Mouse (Mus musculus): Measurements from ENCODE around the gene Emx1.
"Not testable (repeated sequence)": the region's sequence is repeated elsewhere in the genome, so short reads cannot be mapped to it uniquely, and the experiment has no call there.

The Emx1 gene

DNA sequence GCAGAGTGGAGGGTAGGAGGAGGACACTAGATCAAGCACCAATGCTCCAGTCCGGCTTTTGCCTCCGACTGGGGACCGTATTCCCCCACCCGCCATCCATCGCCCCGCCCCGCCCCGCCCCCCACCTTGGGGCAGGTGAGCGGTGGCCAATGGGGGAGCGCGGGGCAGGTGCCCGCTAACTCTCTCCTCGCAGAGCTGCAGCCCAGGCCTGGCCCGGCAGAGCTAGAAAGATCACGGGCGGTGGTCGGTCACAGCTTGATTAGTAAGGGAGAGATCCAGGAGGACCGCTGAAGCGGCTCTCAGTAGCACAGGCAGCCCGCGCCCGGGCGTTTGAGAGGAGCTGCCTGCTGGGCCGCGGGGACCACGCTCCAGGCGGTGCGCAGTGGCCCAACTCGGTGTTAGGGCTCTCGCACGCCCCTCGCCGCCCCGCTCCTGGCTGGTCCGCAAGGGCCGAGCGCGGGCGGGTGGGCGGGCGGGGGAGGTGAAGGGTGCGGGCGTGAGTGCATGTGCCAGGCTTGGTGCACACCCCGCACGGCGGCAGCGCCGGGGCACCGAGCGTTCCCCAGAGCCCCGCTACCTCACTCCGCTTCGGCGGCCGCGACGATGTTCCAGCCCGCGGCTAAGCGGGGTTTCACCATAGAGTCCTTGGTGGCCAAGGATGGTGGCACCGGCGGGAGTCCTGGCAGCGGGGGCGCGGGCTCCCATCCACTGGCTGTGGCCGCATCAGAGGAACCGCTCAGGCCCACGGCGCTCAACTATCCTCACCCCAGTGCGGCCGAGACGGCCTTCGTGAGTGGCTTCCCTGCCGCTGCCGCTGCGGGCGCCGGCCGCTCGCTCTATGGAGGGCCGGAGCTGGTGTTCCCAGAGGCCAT, at the start of gene Emx1:
Gene Emx1 (plus strand): TSS at position 99 of the 872 bp plus-strand sequence.
- in situ Hi-C loops (cut with MseI, MboI), result no loop called here

DNA sequence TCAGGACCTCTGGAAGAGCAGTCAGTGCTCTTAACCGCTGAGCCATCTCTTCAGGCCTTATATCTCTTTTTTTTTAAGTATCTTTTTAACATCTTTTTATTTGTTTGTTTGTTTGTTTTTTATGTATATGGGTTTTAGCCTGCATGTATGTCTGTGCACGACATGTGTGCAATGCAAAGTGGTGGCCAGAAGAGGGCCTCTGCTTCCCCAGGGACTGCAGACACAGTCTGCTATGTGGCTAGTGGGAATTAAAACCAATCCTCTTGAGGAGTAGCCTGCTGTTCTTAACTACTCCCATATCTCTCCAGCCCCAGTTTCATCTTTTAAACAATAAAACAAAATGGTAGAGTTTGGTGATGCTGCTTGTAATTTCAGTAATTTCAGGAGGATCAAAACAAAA, 47.7 kb upstream of the Emx1 start:
- in situ Hi-C loops (cut with MseI, MboI), result no loop called here

DNA sequence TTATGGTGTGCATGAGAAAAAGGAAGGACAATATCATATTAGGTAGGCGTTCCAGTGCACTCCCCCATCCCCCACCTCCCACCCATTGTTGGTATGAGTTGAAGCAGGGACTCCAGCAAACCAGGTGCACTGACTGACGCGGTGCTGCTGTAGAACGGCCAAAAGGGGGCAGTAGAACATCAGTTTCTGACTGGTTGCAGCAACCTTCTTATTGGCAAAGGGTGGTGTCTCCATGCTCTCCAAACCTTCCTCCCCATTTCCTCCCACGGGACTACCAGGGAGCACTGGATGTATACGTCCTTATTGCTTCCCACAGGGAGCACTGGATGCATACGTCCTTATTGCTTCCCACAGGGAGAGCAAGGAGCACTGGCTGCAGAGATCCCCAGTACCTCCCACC, 46.2 kb upstream of the Emx1 start:
- in situ Hi-C loops (cut with MseI, MboI), result not testable (repeated sequence)

DNA sequence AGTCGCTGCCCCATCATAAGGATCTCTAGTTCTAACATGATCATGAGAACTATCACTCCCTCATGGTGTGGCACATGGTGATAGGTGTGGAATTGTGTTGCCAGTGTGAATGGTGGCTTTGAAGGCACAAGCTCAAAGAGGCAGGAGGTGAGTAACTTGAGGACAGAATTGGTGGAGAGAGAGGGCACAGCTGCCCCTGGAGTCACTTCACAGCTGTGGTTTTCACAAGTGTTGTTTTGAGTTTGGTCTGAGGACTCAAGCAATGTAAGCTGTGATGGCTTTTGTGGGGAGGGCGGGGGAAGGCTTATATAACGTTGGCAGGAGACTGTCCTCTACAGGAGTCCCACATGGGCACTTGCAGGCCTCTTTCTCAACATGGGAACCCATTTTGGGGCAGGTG, 42.8 kb upstream of the Emx1 start:
- in situ Hi-C loops (cut with MseI, MboI), result no loop called here

DNA sequence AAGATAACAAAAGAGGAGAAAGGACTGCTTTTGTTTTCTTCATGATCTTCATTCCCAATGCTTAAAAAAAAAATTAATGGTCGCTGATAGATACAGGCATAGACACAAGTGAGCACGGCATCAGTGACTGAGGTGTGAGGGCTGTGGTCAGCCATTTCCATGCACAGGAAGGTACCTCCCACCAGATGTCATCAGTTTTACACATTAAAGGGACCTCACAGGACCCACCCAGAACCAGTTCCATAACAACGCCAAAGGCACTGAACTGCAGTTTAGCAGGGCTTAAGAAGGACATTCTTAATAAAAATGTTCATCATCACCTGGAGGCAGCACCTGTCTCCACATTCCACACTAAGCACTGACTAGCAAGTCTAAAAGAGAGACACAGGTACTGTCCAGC, 39.6 kb upstream of the Emx1 start:
- in situ Hi-C loops (cut with MseI, MboI), result no loop called here

DNA sequence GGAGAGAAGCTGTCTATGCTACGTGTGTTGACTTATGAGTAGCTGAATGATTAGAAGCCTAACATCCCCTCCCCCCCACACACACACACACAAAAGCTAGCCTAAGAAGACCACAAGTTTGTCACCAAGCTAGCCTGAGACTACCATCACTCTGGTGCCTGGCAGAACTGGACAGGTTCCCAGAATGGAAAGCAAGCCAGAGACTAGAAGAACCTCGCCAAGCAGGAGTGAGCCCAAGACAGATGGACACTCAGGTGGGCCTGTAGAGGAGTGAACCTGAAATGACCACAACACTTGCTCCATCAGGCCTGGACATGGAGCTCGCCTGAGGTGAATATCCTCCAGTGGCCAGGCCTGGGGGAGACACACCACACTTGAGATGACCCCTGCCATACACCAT, 36.9 kb upstream of the Emx1 start:
- in situ Hi-C loops (cut with MseI, MboI), result no loop called here

DNA sequence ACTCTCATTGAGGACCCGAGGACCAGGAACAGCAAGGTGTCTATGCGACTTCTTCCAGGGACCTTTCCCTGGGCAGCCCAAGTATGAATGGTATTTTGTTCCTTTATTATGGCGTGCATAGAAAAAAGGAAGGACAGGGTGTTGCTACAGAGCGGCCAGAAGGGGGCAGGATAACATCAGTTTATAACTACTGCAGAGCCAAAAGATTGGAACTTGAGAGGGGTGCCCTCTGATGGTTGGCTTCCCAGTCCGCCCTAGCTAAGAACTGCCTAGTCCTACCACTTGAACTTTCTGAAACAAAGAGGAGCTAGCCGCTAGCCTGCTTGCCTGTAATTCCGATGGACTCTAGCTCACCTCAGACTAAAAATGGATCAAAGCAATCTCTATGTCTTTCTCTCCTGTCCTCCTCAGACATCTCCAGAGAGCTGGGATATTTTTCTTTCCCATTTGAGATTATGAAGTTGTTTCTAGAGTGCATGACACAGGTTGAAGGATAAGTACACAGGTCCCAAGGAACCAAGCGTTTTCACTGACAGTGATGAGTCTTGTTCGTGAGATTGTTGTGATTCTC, 33.2 kb upstream of the Emx1 start:
- in situ Hi-C loops (cut with MseI, MboI), result no loop called here

DNA sequence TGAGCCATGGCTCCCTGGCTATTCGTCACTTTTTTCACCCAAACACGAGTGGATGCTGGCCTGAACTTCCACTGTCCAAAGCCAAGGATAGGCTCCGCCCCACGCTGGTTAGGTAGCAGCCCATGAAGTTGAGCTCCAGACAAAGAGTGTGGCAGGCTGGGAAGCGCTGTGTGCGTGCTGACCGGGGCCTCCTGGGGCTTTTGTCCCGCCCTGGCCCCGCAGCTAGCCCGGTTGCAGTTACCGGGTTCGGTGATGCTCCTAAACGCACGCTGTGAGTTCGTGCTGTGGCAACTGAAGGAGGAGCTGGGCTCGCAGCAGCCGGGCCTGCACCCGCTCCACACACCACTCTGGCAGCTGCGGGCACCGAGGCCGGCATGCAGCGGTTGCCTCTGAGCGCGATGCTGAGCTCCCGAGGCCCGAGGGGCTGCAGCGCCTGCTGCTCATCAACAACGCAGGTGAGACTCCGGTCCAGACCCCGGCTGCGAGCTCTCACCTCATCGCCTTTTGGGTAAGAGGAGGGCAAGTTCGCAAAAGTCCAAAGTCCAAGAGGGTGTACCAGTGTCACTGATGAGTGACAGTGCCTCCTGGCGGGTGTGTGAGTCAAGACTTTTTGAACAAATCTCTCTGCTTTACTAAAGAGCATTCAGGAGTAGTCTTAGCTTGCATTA, 32.2 kb upstream of the Emx1 start:
- in situ Hi-C loops (cut with MseI, MboI), result no loop called here

DNA sequence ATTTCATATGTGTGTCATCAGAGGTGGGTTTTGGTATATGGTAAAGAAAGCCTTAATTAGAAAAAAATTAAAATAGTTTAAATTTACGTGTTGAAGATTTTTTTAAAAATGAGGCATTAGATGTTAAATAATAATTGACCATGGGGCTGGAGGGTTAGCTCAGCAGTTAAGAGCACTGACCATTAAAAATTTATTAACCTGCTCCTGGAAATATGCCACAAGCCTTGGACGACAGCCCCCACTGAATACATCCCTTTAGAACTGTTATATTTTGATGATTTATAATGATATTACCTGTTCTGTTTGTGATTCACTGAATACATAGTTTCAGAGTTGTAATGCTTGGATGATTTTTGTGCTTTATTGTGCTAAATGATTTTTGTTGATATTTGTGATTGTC, 30.7 kb upstream of the Emx1 start:
- in situ Hi-C loops (cut with MseI, MboI), result not testable (repeated sequence)

DNA sequence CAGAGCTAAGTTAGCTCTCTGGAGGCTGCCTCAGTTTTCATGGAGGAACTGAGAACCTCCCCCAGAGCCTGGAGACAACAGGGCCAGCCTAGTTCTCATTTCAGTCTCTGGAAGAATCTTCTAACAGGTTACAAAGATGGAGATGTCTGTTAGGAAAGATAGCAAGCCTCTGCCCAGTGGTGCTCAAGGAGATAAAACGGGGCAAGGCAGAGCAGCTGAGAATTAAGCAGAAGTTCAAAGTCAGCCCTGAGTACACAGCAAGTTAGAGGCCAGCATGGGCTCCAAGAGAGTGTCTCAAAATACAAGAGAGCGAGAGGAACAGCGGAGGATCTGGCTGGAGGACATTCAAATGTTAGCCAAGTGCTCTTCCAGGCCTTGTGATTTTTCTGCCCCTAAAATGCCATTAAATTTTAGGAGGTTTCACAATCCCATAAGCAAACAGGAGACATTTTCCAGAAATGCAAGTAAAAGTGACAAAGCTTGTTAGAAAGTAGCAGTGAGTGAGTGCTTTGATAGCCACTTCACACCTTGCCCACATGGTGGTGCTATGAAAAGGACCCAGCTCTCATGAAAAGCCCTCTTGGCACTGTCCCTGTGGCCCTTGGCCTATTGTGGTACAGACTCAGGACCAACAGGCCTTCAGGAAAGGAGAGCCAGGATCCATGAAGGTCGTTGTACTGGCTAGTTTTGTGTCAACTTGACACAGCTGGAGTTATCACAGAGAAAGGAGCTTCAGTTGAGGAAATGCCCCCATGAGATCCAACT, 29.0 kb upstream of the Emx1 start:
- in situ Hi-C loops (cut with MseI, MboI), result not testable (repeated sequence)

DNA sequence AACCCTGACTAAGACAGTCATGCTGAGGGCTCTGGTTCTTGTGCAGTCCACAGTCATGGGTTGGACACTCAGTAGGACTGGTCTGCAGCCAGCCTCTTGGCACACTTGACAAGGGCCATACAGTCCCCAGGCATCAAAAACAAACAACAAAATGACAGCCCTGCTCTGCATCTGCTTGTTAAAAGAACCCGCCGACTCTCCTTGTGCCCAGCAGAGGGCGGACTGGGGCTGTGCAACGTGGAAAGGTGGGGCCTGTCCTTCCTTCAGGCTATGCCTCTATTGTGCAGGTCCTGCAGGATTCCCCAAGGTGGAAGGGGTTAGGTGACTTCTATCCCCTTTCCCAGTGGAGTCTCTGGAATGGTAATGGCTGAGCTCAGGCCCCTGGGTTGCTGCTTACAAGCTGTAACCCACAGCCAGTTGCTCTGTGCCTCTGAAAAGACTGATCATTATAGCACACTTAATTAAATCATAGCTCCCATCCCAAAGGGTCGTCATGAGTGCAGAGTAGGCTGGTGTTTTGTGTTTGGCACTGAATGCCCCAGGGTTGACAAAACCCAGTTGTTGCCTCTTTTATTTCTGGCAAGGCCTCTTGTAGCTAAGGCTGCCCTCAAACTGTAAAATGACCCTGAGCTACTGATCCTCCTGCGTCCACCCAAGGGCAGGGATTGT, 28.0 kb upstream of the Emx1 start:
- in situ Hi-C loops (cut with MseI, MboI), result not testable (repeated sequence)

DNA sequence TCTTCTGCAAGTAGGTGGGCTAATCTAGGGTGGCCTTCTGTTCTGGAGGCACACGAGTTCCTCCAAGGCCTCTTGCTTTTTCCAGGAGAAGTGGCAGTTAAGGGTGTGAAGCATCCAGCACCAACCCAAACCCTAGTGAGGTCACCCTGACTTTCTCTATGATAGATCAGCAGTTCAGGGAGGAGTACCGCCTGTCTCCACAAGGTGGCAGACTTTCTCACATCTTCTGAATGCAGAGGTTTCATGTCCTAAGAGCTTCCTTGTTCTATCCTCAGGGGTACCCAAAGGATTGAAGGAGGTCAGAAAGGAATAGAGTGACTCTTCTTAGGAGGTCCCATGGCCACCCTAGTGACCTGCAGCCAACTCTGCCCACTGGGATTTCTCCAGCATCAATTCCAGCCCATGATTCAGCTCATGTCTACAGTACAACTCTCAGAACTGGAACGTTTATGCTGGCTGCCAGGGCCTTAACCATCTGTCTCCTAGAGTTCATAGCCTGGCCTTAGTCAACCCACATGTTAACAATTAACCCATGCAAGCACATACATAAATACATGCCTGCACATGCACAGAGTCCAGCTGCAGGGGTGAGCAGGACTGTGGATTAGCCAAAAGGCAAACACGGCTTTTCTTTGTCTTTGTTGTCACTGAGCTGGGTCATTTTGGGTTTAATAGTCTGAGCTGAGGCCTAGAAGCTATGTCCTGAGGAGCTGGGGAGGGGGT, 26.9 kb upstream of the Emx1 start:
- in situ Hi-C loops (cut with MseI, MboI), result loop anchor here (5.0 to 10.0 kb wide), 3 partner anchors 74 to 244 kb away; no protein-coding TSS in a partner anchor

DNA sequence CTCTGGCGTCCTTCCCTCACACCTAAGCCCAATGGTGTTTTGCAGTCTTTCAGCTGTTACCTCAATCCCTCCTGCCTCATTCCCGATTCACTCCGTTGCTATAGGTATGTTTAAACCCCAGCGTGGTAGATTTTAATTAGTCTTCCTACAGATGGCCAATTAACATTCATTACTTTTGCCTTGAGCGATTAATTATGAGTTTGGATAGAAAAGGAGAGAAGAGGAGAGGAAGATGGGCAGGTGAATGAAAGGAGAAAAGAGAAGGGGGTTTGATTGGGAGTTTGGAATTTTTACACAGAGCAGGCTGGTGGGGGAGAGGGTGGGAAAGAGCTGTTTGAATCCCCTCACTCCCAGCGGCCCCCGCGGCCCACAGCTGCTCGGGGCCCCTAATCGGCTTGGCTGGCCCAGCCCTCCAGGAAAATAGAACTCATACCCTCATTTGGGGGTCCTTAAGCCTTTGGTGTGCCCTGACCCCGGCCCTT, 21.8 kb upstream of the Emx1 start:
- in situ Hi-C loops (cut with MseI, MboI), result loop anchor here (10.0 kb wide), 2 partner anchors 69 to 239 kb away; no protein-coding TSS in a partner anchor

DNA sequence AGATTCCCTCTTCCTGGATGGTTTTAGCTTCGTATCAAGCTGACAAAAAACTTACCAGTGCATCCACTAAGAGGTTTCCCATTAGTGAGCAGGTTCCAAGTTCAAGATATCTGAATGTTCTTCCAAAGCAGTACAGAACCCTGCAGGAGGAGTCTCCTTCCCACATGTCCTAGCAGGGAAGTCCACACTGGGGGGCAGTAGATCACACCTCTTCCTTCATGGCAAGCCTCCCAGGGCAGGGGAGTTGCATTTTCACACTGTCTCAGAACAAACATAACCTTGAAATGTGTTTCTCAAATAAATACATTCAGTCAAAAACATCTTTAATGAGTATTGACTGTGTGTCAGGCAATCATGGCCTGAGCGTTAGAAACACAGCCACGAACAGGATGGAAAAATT, 7.7 kb upstream of the Emx1 start:
- in situ Hi-C loops (cut with MseI, MboI), result no loop called here

DNA sequence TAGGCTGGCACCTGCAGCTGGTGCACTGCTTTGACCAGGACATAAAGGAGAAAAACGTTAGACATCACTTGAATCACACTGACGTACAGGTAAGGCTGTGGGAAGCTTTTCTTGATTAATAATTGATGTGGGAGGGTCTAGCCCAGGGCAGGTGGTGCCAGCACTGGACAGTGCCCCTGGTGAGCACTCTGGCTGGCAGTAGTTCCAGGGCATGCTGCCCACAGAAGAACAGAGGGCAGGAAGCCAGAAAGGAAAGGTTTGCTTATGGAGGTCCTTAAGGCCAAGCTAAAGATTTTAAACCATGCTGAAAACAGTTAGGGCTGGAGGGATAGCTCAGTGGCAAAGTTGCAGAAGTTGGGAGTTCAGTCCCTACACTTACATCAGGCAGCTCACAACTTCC, 7.2 kb upstream of the Emx1 start:
- in situ Hi-C loops (cut with MseI, MboI), result no loop called here

DNA sequence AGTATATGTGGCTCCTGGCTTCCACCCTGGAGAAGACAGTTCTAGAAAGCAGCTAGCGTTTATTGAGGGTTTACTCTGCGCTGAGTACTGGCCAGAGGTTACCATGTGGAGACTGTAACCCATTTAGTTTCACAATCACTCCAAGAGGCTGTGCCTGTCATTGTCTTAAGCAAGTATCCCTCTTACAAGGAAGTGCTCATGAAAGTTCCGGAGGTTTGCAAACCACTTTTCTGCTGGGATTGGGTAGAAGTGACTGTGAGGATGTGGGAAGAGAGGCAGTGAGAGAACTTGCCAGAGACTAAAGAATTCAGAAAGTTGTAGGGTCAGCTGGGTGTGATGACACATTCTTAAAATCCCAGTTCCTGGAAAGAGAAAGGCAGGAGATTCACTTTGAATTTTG, 3.3 kb upstream of the Emx1 start:
- in situ Hi-C loops (cut with MseI, MboI), result no loop called here

DNA sequence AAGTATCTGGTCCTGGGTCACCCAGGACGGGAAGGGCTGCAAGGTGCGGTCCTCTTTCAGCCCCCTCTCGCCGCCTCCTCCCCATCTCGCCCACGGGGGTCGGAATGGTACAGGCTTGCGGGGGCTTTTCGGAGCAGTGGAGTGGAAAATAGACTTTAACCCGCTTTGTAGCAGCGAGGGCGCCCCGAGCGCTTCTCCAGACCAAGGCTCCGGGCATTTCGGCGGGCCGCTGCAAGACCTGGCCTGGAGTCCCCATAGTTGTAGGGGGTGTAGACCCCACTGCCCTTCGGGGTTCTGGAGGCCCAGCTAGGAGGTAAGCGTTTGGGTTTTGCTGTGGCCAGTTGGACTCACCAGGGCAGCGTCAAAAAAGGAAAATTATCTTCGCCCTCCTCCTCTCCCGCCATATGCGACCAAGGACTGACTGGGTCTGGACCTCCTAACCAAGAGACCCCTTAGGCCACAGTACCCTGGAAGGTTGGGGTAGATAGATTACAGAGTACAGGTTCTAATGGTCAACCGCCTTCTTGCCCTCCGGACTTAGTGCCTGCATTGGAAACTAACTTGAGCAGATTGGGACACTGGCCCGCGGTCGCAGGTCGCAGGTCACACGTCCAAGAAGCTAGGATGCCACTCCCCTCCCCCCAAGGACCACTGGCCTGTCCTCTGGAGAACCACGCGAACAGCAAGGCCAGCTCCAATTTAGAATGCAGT, 1.1 kb upstream of the Emx1 start:
- in situ Hi-C loops (cut with MseI, MboI), result no loop called here

DNA sequence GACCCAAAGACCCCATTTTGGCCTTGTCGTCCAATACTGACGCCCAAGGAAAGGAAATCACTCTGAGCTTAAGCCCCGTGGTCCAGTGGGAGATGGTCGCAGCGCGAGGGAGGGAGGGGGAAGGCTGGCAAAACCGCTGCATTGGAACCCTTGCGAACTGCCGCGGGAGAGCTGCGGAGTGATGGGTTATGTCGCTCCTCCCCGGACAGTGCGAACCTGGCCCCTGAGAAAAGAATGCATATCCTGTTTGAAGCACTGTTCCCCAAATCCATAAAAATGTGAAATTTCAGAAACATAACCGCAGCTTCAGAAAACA, 536 bp upstream of the Emx1 start:
- in situ Hi-C loops (cut with MseI, MboI), result no loop called here

DNA sequence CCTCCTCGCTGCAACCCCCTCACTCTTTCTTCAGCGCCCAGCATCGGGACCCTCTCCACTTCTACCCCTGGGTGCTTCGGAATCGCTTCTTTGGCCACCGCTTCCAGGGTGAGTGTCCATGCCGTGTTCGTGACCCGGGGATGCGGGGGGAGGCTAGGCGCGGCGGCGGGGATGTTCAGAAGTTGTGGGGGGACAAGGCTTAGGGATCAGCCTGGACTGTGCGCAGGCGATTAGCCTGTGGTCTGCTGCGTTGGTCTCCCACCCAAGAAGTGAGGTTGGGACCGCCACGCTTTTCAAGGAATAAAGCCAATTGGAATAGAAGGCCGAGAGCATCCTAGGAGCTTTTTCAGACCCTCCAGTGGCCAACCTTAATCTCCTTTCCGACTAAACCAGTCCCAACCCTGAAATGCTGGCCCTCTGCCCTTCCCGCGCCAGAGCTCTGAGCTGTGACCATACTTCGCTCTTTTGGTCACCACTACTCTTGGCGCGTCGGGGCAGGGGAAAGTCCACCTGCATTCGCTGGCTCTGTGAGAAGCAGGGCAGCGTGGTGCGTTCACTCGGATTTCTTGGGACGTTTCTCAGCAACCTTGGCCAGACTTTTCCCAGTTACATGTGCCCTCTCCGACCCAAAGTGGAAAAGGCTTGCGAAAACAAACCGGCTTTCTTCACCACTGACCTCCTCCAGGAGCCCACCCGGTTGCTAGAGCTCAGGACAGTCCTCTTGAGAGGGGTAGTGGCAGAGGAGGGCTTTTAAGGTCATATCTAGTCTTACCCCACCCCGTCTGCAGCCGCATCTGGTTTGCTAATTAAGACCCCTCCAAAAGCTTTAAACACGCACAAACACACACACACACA, 1.2 kb downstream of the Emx1 start:
- in situ Hi-C loops (cut with MseI, MboI), result no loop called here

All from mouse trophoblast stem cell (cell line).